In genomic region chr1:59449423-59449822, GRCm38 (mm10) we compare ENCODE assay signal across 10 mouse cellular contexts. TPM values are rescaled to one million over a fixed set of nuclear protein-coding genes. Genes with fewer than 3 reads are reported as not detected.
DNase-seq lines count a peak whose midpoint lies in the region; ATAC-seq and TF ChIP-seq lines count a peak whose summit lies in the region.
"Had no signal": no experiment of that assay in that cellular context is flagged by ENCODE, and none has a peak within 500 bp of the region (broad histone marks: within the 10 kb centered on the region; RNA-seq: fewer than 3 reads in every experiment).

No protein-coding gene starts in this region.

- no peaks in the 10 kb centered on the region for H3K79me2 ChIP-seq in heart, adult 2 months (replicated peaks; ENCODE audit: control insufficient read depth, insufficient read depth, low read length)

- H3K9me3 ChIP-seq in heart, embryonic 13.5 days = peaks cover 3% of the 10 kb centered on the region; the same call in 1 of the 2 replicates
- peaks cover 12% of the 10 kb centered on the region; the same call in 1 of the 2 replicates for H3K9me3 ChIP-seq in E14TG2a.4 (ENCODE audit: low read length)
- peaks cover 4% of the 10 kb centered on the region for H3K9me3 ChIP-seq in embryonic facial prominence, embryonic 10.5 days
- H3K9me3 ChIP-seq in limb, embryonic 10.5 days (replicated peaks) = no peaks in the 10 kb centered on the region
- H3K9me3 ChIP-seq in forebrain, embryonic 15.5 days = no peaks in the 10 kb centered on the region

- H3K9ac ChIP-seq in heart, embryonic 13.5 days = no peak overlapping the region
- H3K9ac ChIP-seq in heart, adult 2 months (ENCODE audit: low read depth, low read length) = no peak overlapping the region
- no peak overlapping the region for H3K9ac ChIP-seq in forebrain, embryonic 15.5 days (replicated peaks)

- peak overlapping the region; percentile 43 for H3K4me2 ChIP-seq in heart, embryonic 13.5 days
- no peak overlapping the region for H3K4me2 ChIP-seq in forebrain, embryonic 15.5 days (replicated peaks)

- no peaks in the 10 kb centered on the region for H3K36me3 ChIP-seq in heart, embryonic 13.5 days
- no peaks in the 10 kb centered on the region for H3K36me3 ChIP-seq in heart, adult 2 months (ENCODE audit: control insufficient read depth, insufficient read depth, low read length)
- no peaks in the 10 kb centered on the region for H3K36me3 ChIP-seq in E14TG2a.4 (ENCODE audit: insufficient read depth, low read length)
- H3K36me3 ChIP-seq in embryonic facial prominence, embryonic 10.5 days (replicated peaks) = peaks cover 3% of the 10 kb centered on the region; the same call in 1 of the 2 replicates
- no peaks in the 10 kb centered on the region for H3K36me3 ChIP-seq in limb, embryonic 10.5 days
- H3K36me3 ChIP-seq in forebrain, embryonic 15.5 days = no peaks in the 10 kb centered on the region

- no peak for TF ChIP-seq POLR2A in heart, adult 2 months (IDR thresholded peaks at IDR 0.05; ENCODE audit: insufficient read depth, low read depth, low read length)

- no peak for TF ChIP-seq EP300 in heart, adult 2 months (IDR thresholded peaks at IDR 0.05; ENCODE audit: insufficient read depth, low read depth, low read length)

- H3K27ac ChIP-seq in heart, embryonic 13.5 days (replicated peaks) = 0 out of 2 replicates have a peak overlapping the region, but pooled peaks have one; percentile 2
- no peak overlapping the region for H3K27ac ChIP-seq in heart, adult 2 months
- H3K27ac ChIP-seq in embryonic facial prominence, embryonic 10.5 days (replicated peaks) = peak overlapping the region; percentile 87
- H3K27ac ChIP-seq in limb, embryonic 10.5 days = peak overlapping the region; percentile 70
- H3K27ac ChIP-seq in forebrain, embryonic 15.5 days (replicated peaks) = no peak overlapping the region

- WGBS in heart, embryonic 13.5 days = 30% methylated on average over 11 of the region's 11 CpGs
- WGBS in heart, adult 2 months = 26% methylated on average over 11 of the region's 11 CpGs
- 9% methylated on average over 11 of the region's 11 CpGs for WGBS in embryonic facial prominence, embryonic 10.5 days
- 22% methylated on average over 11 of the region's 11 CpGs for WGBS in limb, embryonic 10.5 days
- 24% methylated on average over 11 of the region's 11 CpGs for WGBS in forebrain, embryonic 15.5 days

- no peak for ATAC-seq in heart, embryonic 13.5 days (ENCODE audit: extremely low read depth, insufficient number of reproducible peaks, low FRiP score, low TSS enrichment)
- ATAC-seq in forebrain, embryonic 15.5 days (replicated peaks) = no peak

- H3K27me3 ChIP-seq in heart, embryonic 13.5 days (replicated peaks) = peaks cover 37% of the 10 kb centered on the region
- H3K27me3 ChIP-seq in heart, adult 2 months (ENCODE audit: control insufficient read depth, insufficient read depth, low read length) = no peaks in the 10 kb centered on the region
- H3K27me3 ChIP-seq in E14TG2a.4 (ENCODE audit: insufficient read depth, low read length) = 0 out of 2 replicates have a peak, but pooled peaks cover 13% of the 10 kb centered on the region
- H3K27me3 ChIP-seq in embryonic facial prominence, embryonic 10.5 days (replicated peaks; ENCODE audit: low read depth, poor library complexity, severe bottlenecking) = peaks cover 32% of the 10 kb centered on the region
- H3K27me3 ChIP-seq in limb, embryonic 10.5 days (ENCODE audit: low read depth, poor library complexity, severe bottlenecking) = no peaks in the 10 kb centered on the region
- H3K27me3 ChIP-seq in forebrain, embryonic 15.5 days = no peaks in the 10 kb centered on the region; the same call in 1 of the 2 replicates

- DNase-seq in heart, adult 2 months = no peak
- peak; percentile 76 for DNase-seq in embryonic facial prominence, embryonic 10.5 days (ENCODE audit: low spot score)
- DNase-seq in limb, embryonic 10.5 days (ENCODE audit: low spot score) = peak; percentile 62
- no peak for DNase-seq in layer of hippocampus, adult 11-12 months (ENCODE audit: low spot score)
- DNase-seq in adrenal gland, postnatal 25 days = no peak
- DNase-seq: adrenal gland, postnatal 10 days; thymus, adult 18-20 months had no signal

- intact Hi-C loops in heart, adult 2 months (cut with DNase I) = no loop called here

- no peak overlapping the region for H3K4me3 ChIP-seq in heart, embryonic 13.5 days
- no peak overlapping the region for H3K4me3 ChIP-seq in heart, adult 2 months
- H3K4me3 ChIP-seq in E14TG2a.4 (replicated peaks; ENCODE audit: low read length) = 0 out of 2 replicates have a peak overlapping the region, but pooled peaks have one; percentile 43
- peak overlapping the region; percentile 32; the same call in 1 of the 2 replicates for H3K4me3 ChIP-seq in embryonic facial prominence, embryonic 10.5 days
- H3K4me3 ChIP-seq in limb, embryonic 10.5 days = no peak overlapping the region
- H3K4me3 ChIP-seq in forebrain, embryonic 15.5 days = no peak overlapping the region

- H3K4me1 ChIP-seq in heart, embryonic 13.5 days = peaks cover 8% of the 10 kb centered on the region; the same call in 1 of the 2 replicates
- peaks cover 2% of the 10 kb centered on the region for H3K4me1 ChIP-seq in heart, adult 2 months (ENCODE audit: control insufficient read depth, insufficient read depth, low read length)
- peaks cover 74% of the 10 kb centered on the region for H3K4me1 ChIP-seq in E14TG2a.4 (replicated peaks; ENCODE audit: low read depth, low read length)
- H3K4me1 ChIP-seq in embryonic facial prominence, embryonic 10.5 days = peaks cover 69% of the 10 kb centered on the region
- peaks cover 49% of the 10 kb centered on the region for H3K4me1 ChIP-seq in limb, embryonic 10.5 days
- peaks cover 3% of the 10 kb centered on the region; the same call in 1 of the 2 replicates for H3K4me1 ChIP-seq in forebrain, embryonic 15.5 days

- no peak for TF ChIP-seq CTCF in heart, adult 2 months (IDR thresholded peaks at IDR 0.05)
- no peak for TF ChIP-seq CTCF in E14TG2a.4 (conservative IDR thresholded peaks at IDR 0.05; ENCODE audit: low read length)

RNA-seq across cellular contexts. Expression of gene Fzd7, which starts 32.8 kb away (rescaled TPM):
- polyA plus RNA-seq in heart, embryonic 13.5 days (2015; fragmentation: Nextera tagmentation; extraction: Ambion mirVana) = 3.0 and 3.5 TPM in 2 replicates
- 1 to 10 TPM; 5.3 to 7.0 TPM for total RNA-seq in heart, adult 2 months (2021)
- 5.8 TPM in 2 replicates for polyA plus RNA-seq in heart, adult 2 months (2012; rRNA removed)
- 12.7 and 14.4 TPM in 2 replicates for polyA plus RNA-seq in embryonic facial prominence, embryonic 10.5 days (2016; fragmentation: Nextera tagmentation; extraction: Ambion mirVana)
- polyA plus RNA-seq in limb, embryonic 10.5 days (2016; fragmentation: Nextera tagmentation; extraction: Ambion mirVana) = 13.2 and 13.5 TPM in 2 replicates
- 3.5 and 4.2 TPM in 2 replicates for polyA plus RNA-seq in forebrain, embryonic 15.5 days (2015; fragmentation: Nextera tagmentation; extraction: Ambion mirVana)
- 12.7 and 17.9 TPM in 2 replicates for total RNA-seq in adrenal gland, postnatal 25 days (2021)

Comparison
In these comparisons a context has a peak if more than half of its experiments do, and no peak if none do; other contexts are left out.
1. H3K27ac ChIP-seq: peak in heart, embryonic 13.5 days (single experiment), embryonic facial prominence, embryonic 10.5 days (single experiment) and limb, embryonic 10.5 days (single experiment); none in heart, adult 2 months (single experiment) and forebrain, embryonic 15.5 days (single experiment).
2. H3K4me3 ChIP-seq: peak in E14TG2a.4 (single experiment) and embryonic facial prominence, embryonic 10.5 days (single experiment); none in heart, embryonic 13.5 days (single experiment), heart, adult 2 months (single experiment), limb, embryonic 10.5 days (single experiment) and forebrain, embryonic 15.5 days (single experiment).
3. DNase-seq: peak in embryonic facial prominence, embryonic 10.5 days (single experiment) and limb, embryonic 10.5 days (single experiment); none in heart, adult 2 months (0 of 2), layer of hippocampus, adult 11-12 months (single experiment) and adrenal gland, postnatal 25 days (single experiment).